Mouse (Mus musculus) myocyte (in vitro differentiated cells): ENCODE measurements around the gene Elk4. TPM values are rescaled to one million over a fixed set of nuclear protein-coding genes. Genes with fewer than 3 reads are reported as not detected.

Source experiments
- H3K27me3 ChIP-seq: one replicate; pipeline ENCODE4 v1.6.1; 2011; ENCODE audit not compliant: control insufficient read depth, insufficient read depth, insufficient read length
- H3K36me3 ChIP-seq: one replicate; pipeline ENCODE4 v1.6.1; 2011; ENCODE audit not compliant: control insufficient read depth, insufficient read depth
- H3K4me2 ChIP-seq: one replicate; pipeline ENCODE4 v1.6.1; 2011; ENCODE audit warnings: low read depth, control low read depth
- H3K4me3 ChIP-seq: one replicate; pipeline ENCODE4 v1.5.1; 2011; ENCODE audit warnings: mild to moderate bottlenecking, control low read depth, moderate library complexity
- H3K79me2 ChIP-seq: one replicate; pipeline ENCODE4 v1.6.1; 2011; ENCODE audit not compliant: control insufficient read depth, insufficient read depth
- H3ac ChIP-seq: one replicate; pipeline ENCODE4 v1.6.1; 2011; ENCODE audit not compliant: control insufficient read depth, insufficient read length
- CEBPB ChIP-seq: IDR thresholded peaks from 2 replicates; pipeline ENCODE4 v1.6.1; 2011; ENCODE audit warnings: mild to moderate bottlenecking, moderate library complexity; ENCODE audit not compliant: poor library complexity, insufficient read depth, severe bottlenecking
- E2F4 ChIP-seq: IDR thresholded peaks from one replicate; pipeline ENCODE4 v1.6.1; 2011; ENCODE audit warnings: mild to moderate bottlenecking, control low read depth, moderate library complexity; ENCODE audit not compliant: insufficient read depth
- MAX ChIP-seq: IDR thresholded peaks from one replicate; pipeline ENCODE4 v1.6.1; 2011; ENCODE audit warnings: low read depth, mild to moderate bottlenecking, control low read depth
- MYOD1 ChIP-seq, 3 experiments: IDR thresholded peaks; one replicate each; pipeline ENCODE4 v1.6.1; 2011; ENCODE audit warnings: control low read depth in 2 of 3, low read depth in 2 of 3, mild to moderate bottlenecking in 2 of 3, moderate library complexity in 1 of 3; ENCODE audit not compliant: insufficient read length in 2 of 3, control insufficient read depth in 1 of 3
- MYOG ChIP-seq, 3 experiments: IDR thresholded peaks; one replicate each; pipeline ENCODE4 v1.6.1; 2011; ENCODE audit warnings: control low read depth in 2 of 3, low read depth in 2 of 3, mild to moderate bottlenecking in 2 of 3; ENCODE audit not compliant: insufficient read length in 2 of 3, control insufficient read depth in 1 of 3, insufficient read depth in 1 of 3
- POLR2A ChIP-seq: IDR thresholded peaks from one replicate; pipeline ENCODE4 v1.6.1; 2011; ENCODE audit warnings: low read depth, mild to moderate bottlenecking, control low read depth, moderate library complexity; ENCODE audit not compliant: insufficient read length
- POLR2AphosphoS2 ChIP-seq: IDR thresholded peaks from one replicate; pipeline ENCODE4 v1.6.1; 2011; ENCODE audit warnings: low read depth, control low read depth; ENCODE audit not compliant: insufficient read length
- REST ChIP-seq: IDR thresholded peaks from one replicate; pipeline ENCODE4 v1.6.1; 2011; ENCODE audit warnings: mild to moderate bottlenecking, control low read depth, moderate library complexity; ENCODE audit not compliant: insufficient read depth, insufficient read length
- SRF ChIP-seq: IDR thresholded peaks from one replicate; pipeline ENCODE4 v1.6.1; 2011; ENCODE audit warnings: low read depth; ENCODE audit not compliant: control insufficient read depth, insufficient read length
- TCF12 ChIP-seq: IDR thresholded peaks from one replicate; pipeline ENCODE4 v1.6.1; 2011; ENCODE audit warnings: mild to moderate bottlenecking, control low read depth; ENCODE audit not compliant: poor library complexity, insufficient read depth, severe bottlenecking
- TCF3 ChIP-seq: IDR thresholded peaks from one replicate; pipeline ENCODE4 v1.6.1; 2011; ENCODE audit warnings: low read depth, control low read depth; ENCODE audit not compliant: insufficient read length
- USF1 ChIP-seq: IDR thresholded peaks from one replicate; pipeline ENCODE4 v1.6.1; 2011; ENCODE audit warnings: low read depth, mild to moderate bottlenecking, control low read depth, moderate library complexity
- polyA plus RNA-seq: library from polyadenylated mRNA; unstranded; fragments of >200 nt; fragmentation: generic; extraction: Trizol; gene quantifications from one replicate; pipeline ENCODE4 v1.2.1, GENCODE M21; 2012; ENCODE audit warnings: missing spikeins

Elk4 gene
- polyA plus RNA-seq, 1 experiment: 12.4 TPM

- H3K27me3 ChIP-seq: no peaks in the 10 kb centered on the region
- H3K4me2 ChIP-seq: no peak overlapping the region
- H3K4me3 ChIP-seq: no peak overlapping the region
- TF ChIP-seq POLR2A: no peak
- no peak for TF ChIP-seq MAX
- no peak for TF ChIP-seq TCF3
- no peak for TF ChIP-seq MYOD1 (IDR thresholded peaks at IDR 0.05; ENCODE audit: control insufficient read depth in 1 of 3, insufficient read length in 2 of 3, low read depth in 2 of 3)
- TF ChIP-seq CEBPB: no peak
- TF ChIP-seq E2F4: no peak
- TF ChIP-seq SRF: no peak
- TF ChIP-seq TCF12: no peak
- TF ChIP-seq POLR2AphosphoS2: no peak
- no peak for TF ChIP-seq USF1
- TF ChIP-seq MYOG (IDR thresholded peaks at IDR 0.05; ENCODE audit: control insufficient read depth in 1 of 3, insufficient read depth in 1 of 3, insufficient read length in 2 of 3, low read depth in 2 of 3): no peak
- no peak for TF ChIP-seq REST
- no peaks in the 10 kb centered on the region for H3K79me2 ChIP-seq
- H3ac ChIP-seq: no peak overlapping the region
- peaks cover 80% of the 10 kb centered on the region for H3K36me3 ChIP-seq
Measured at GRCm38 (mm10) chr1:132022107-132022506, 14.7 kb downstream of the Elk4 start.

- H3K79me2 ChIP-seq: no peaks in the 10 kb centered on the region
- TF ChIP-seq TCF3 (no peak), POLR2AphosphoS2 (no peak), MAX (no peak), TCF12 (no peak), MYOD1 (IDR thresholded peaks at IDR 0.05; ENCODE audit: control insufficient read depth in 1 of 3, insufficient read length in 2 of 3, low read depth in 2 of 3) (no peak), USF1 (no peak)
- H3K36me3 ChIP-seq: peaks cover 60% of the 10 kb centered on the region
- no peak overlapping the region for H3K4me2 ChIP-seq
- H3ac ChIP-seq: no peak overlapping the region
- H3K27me3 ChIP-seq: no peaks in the 10 kb centered on the region
- no peak overlapping the region for H3K4me3 ChIP-seq
Measured at GRCm38 (mm10) chr1:132026925-132027646, 19.7 kb downstream of the Elk4 start.

- TF ChIP-seq MYOG (IDR thresholded peaks at IDR 0.05; ENCODE audit: control insufficient read depth in 1 of 3, insufficient read depth in 1 of 3, insufficient read length in 2 of 3, low read depth in 2 of 3): no peak
- TF ChIP-seq POLR2AphosphoS2: no peak
- no peak for TF ChIP-seq MAX
- no peak for TF ChIP-seq USF1
- no peak for TF ChIP-seq REST
- H3K36me3 ChIP-seq: peaks cover 52% of the 10 kb centered on the region
- no peaks in the 10 kb centered on the region for H3K79me2 ChIP-seq
- H3ac ChIP-seq: no peak overlapping the region
- H3K4me3 ChIP-seq: no peak overlapping the region
- no peaks in the 10 kb centered on the region for H3K27me3 ChIP-seq
- no peak overlapping the region for H3K4me2 ChIP-seq
Measured at GRCm38 (mm10) chr1:132027978-132028377, 20.6 kb downstream of the Elk4 start.

GRCm38 (mm10) chr1:132028413-132028812 lies 21.0 kb downstream of the Elk4 start:
- no peak overlapping the region for H3K4me2 ChIP-seq
- no peaks in the 10 kb centered on the region for H3K27me3 ChIP-seq
- no peak overlapping the region for H3ac ChIP-seq
- no peaks in the 10 kb centered on the region for H3K79me2 ChIP-seq
- TF ChIP-seq MYOD1 (IDR thresholded peaks at IDR 0.05; ENCODE audit: control insufficient read depth in 1 of 3, insufficient read length in 2 of 3, low read depth in 2 of 3) (no peak), POLR2AphosphoS2 (no peak), TCF12 (no peak), E2F4 (no peak), SRF (no peak), CEBPB (no peak), MYOG (IDR thresholded peaks at IDR 0.05; ENCODE audit: control insufficient read depth in 1 of 3, insufficient read depth in 1 of 3, insufficient read length in 2 of 3, low read depth in 2 of 3) (no peak), TCF3 (no peak), USF1 (no peak), REST (no peak), MAX (no peak), POLR2A (no peak)
- H3K36me3 ChIP-seq: peaks cover 48% of the 10 kb centered on the region
- H3K4me3 ChIP-seq: no peak overlapping the region

- TF ChIP-seq TCF3: no peak
- no peak for TF ChIP-seq MAX
- no peak for TF ChIP-seq CEBPB
- TF ChIP-seq MYOD1 (IDR thresholded peaks at IDR 0.05; ENCODE audit: control insufficient read depth in 1 of 3, insufficient read length in 2 of 3, low read depth in 2 of 3): no peak
- TF ChIP-seq TCF12: no peak
- no peak for TF ChIP-seq E2F4
- TF ChIP-seq USF1: no peak
- TF ChIP-seq MYOG (IDR thresholded peaks at IDR 0.05; ENCODE audit: control insufficient read depth in 1 of 3, insufficient read depth in 1 of 3, insufficient read length in 2 of 3, low read depth in 2 of 3): no peak
- TF ChIP-seq POLR2A: no peak
- no peak for TF ChIP-seq POLR2AphosphoS2
- no peak for TF ChIP-seq SRF
- no peak for TF ChIP-seq REST
- peaks cover 35% of the 10 kb centered on the region for H3K36me3 ChIP-seq
- no peak overlapping the region for H3ac ChIP-seq
- no peak overlapping the region for H3K4me3 ChIP-seq
- no peaks in the 10 kb centered on the region for H3K79me2 ChIP-seq
- no peak overlapping the region for H3K4me2 ChIP-seq
- H3K27me3 ChIP-seq: no peaks in the 10 kb centered on the region
Measured at GRCm38 (mm10) chr1:132030574-132030973, 23.2 kb downstream of the Elk4 start.
